Mouse (Mus musculus) MEL (cell line): ENCODE data around the gene Ergic1.

Experiments used
- MAFK ChIP-seq: IDR thresholded peaks from 2 replicates; pipeline ENCODE4 v1.6.1; 2011; ENCODE audit warnings: low read depth, mild to moderate bottlenecking, low read length, improper control_type of control experiment, borderline replicate concordance
- MXI1 ChIP-seq: IDR thresholded peaks from 2 replicates; pipeline ENCODE4 v1.6.1; 2011; ENCODE audit warnings: mild to moderate bottlenecking, low read depth, low read length, improper control_type of control experiment
- POLR2A ChIP-seq, 2 experiments: IDR thresholded peaks; 2 replicates each; pipeline ENCODE4 v1.6.1; 2011 to 2012; ENCODE audit warnings: low read length in 2 of 2, mild to moderate bottlenecking in 2 of 2, control low read depth in 1 of 2, improper control_type of control experiment in 1 of 2, low read depth in 1 of 2, moderate library complexity in 1 of 2; ENCODE audit not compliant: control insufficient read depth in 1 of 2, insufficient read depth in 1 of 2, poor library complexity in 1 of 2
- SIN3A ChIP-seq: IDR thresholded peaks from 2 replicates; pipeline ENCODE4 v1.6.1; 2012; ENCODE audit warnings: low read length, improper control_type of control experiment, inconsistent platforms
- SMC3 ChIP-seq: IDR thresholded peaks from 2 replicates; pipeline ENCODE4 v1.6.1; 2011; ENCODE audit warnings: low read depth, low read length, improper control_type of control experiment

DNA sequence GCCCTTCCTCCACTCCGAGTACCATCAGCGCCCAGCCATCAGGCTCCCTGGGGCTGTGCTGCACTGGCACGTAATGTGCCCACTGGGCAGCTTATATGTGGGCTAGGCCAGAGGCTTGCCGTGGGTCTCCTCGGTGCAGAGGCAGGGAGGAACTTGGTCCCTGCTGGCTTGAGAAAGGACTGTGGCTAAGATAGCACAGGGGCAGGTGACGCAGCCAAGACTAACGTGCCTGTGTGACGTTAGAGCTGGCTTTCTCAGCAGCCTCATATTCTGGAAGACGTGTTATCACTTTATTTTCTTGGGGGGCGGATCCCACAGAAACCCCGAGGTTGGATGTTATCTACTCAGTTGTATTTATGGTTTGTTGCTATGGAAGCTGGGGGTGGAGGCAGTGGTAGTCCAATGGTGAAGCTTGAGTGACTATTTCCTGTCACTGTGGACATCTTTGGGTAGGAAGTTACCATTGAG lies 9.4 kb downstream of the Ergic1 start:
- 0 out of 2 replicates have a peak, but pooled peaks have one; percentile 29 for TF ChIP-seq MAFK
- TF ChIP-seq MXI1 = peak; percentile 80; the same call in 1 of the 2 replicates
- TF ChIP-seq POLR2A (IDR thresholded peaks at IDR 0.05; ENCODE audit: control insufficient read depth in 1 of 2, insufficient read depth in 1 of 2, low read depth in 1 of 2, low read length in 2 of 2, poor library complexity in 1 of 2) = no peak
- TF ChIP-seq SIN3A = peak; percentile 92
- no peak for TF ChIP-seq SMC3
